Mouse (Mus musculus): Measurements from ENCODE around the gene Hgfac. TPM values are rescaled to one million over a fixed set of nuclear protein-coding genes. Genes with fewer than 3 reads are reported as not detected.

The Hgfac gene
- 1.2 TPM in 1 of 2 replicates, not detected in the other for total RNA-seq (2014; fragmentation: Nextera tagmentation)
- 0.15 TPM in 1 of 2 replicates, not detected in the other for total RNA-seq (2017)

- no peak for ATAC-seq (replicated peaks; ENCODE audit: poor library complexity, severe bottlenecking)
Observed at GRCm38 (mm10) chr5:35041268-35041829, at the start of gene Hgfac. Gene Hgfac, plus strand, starts transcription at chr5:35041509.

DNA sequence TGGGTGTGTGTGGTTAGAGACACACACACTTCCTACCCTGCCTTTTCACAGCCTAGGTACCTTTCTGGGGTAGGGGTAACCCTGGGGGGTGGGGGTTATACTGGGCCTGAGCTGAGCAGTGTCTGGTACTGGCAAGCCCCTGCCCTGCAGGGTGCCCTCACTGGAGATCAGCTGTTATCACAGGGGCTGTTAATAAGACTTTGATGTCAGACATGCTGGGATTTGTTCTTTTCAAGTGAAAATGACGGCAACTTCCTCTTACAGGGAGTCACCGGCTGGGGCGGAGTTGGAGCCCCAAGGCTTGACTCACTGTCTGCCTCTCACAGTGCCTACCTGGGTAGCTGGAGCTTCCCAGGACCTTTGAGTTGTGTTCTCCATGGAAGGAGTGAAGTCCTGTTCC, 42.6 kb upstream of the Hgfac start:
- no peak for ATAC-seq (replicated peaks; ENCODE audit: poor library complexity, severe bottlenecking)

DNA sequence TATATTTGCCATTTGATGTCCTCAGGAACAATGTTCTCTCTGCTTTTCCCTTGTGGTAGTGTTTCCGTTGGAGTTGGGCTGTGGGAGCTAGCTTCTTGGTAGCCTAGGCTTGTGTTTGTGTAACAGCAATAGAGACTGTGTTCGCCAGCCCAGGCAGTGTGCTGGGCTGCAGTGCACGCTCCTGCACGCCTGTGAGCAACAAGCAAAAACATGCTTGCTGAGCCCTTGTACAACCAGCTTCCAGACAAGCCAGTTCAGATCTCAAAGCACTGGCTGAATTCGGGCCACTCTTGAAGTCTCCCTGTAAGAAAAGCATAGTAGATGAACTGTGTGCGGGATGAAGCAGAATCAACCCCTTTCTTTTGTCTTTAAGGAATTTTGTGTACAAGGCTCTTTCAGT, 42.0 kb upstream of the Hgfac start:
- ATAC-seq (replicated peaks; ENCODE audit: poor library complexity, severe bottlenecking) = no peak

- no peak for ATAC-seq (replicated peaks; ENCODE audit: poor library complexity, severe bottlenecking)
Observed at GRCm38 (mm10) chr5:35000323-35000722, 41.0 kb upstream of the Hgfac start.

DNA sequence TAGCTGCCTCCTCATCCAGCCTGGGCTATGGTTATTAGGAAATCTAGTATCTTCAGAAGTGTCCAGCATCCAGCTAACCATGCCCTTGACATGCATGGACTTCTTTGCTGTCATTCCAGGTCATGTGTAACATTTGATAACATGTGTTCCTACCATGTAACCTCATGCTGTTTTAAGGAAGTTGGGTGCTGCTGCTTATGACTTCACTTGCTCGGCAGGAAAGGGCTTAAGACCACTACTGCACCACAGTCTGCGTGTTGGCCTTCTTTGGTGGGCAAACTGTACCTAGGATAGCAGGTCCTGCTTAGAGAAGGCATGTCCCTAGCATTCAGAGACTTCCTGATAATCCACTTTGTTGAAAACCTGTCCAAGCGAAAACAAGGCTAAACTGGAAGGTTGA, 40.2 kb upstream of the Hgfac start:
- peak; percentile 44 for ATAC-seq (replicated peaks; ENCODE audit: poor library complexity, severe bottlenecking)

DNA sequence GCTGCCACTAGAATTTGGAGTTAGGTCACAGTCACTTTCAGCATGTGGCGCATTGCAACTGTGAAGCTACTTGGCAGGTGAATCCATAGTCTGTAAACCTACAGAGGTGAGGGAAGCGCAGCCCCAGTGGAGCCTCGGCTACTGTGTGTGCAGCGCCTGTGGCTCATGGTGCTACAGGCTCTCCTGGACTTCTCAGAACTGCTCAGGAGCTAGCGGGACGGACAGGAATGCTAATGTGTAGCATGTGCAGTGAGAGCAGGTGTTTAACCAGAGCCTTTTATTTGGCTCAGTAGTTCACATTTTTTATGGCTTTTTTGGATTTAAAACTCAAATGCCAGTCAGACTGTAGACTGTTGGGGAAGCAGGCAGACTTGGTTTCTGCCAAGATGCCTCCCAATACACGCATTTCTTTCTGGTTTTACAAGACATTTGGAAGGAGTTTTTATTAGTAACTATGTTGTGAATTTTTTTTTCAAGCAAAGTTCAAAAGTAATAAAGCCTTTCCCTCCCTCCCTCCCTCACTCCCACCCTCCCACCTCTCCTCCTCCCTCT, 37.6 kb upstream of the Hgfac start:
- no peak for ATAC-seq (replicated peaks; ENCODE audit: poor library complexity, severe bottlenecking)

GRCm38 (mm10) chr5:35004769-35005168, 36.5 kb upstream of the Hgfac start:
- no peak for ATAC-seq (replicated peaks; ENCODE audit: poor library complexity, severe bottlenecking)

GRCm38 (mm10) chr5:35005659-35006058, 35.6 kb upstream of the Hgfac start:
- ATAC-seq (replicated peaks; ENCODE audit: poor library complexity, severe bottlenecking) = no peak

DNA sequence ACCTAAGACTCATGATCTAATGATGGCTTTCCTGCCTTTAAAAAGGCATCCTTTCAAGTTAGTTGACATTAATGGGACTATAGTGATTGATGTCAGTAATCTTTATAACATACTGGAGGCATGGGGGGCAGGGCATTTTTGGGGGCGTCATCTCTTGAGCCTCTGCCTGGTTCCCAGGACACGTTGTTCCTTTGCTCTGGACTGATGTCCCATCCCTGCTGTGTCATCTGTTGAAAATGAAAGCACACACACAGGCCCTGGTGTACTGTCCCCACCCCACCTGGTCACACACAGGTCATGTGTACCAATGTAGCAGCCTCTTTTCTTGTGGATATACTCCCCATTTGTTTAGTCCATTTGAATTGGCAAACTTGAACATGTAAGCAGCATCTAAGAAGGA, 34.7 kb upstream of the Hgfac start:
- no peak for ATAC-seq (replicated peaks; ENCODE audit: poor library complexity, severe bottlenecking)

DNA sequence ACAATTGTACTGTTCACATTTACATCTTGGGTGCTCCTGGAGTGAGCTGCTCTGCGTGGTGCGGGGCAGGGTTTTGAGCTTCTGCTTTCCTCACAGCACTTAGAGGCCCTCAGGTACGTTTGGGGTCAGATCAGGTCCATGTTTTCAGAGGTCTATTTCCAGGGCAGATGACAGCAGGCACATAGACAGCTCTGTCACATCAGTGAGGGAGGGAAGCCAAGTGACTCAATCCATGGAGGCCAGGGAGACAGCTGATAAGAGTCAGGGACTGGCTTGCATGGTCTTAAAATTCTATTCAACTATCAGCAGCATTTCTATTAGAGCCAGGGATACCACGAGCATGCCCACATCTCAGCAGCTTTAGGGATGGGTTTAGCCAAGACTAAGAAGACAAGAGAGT, 32.1 kb upstream of the Hgfac start:
- no peak for ATAC-seq (replicated peaks; ENCODE audit: poor library complexity, severe bottlenecking)

GRCm38 (mm10) chr5:35010656-35011055, 30.7 kb upstream of the Hgfac start:
- ATAC-seq (replicated peaks; ENCODE audit: poor library complexity, severe bottlenecking) = no peak

DNA sequence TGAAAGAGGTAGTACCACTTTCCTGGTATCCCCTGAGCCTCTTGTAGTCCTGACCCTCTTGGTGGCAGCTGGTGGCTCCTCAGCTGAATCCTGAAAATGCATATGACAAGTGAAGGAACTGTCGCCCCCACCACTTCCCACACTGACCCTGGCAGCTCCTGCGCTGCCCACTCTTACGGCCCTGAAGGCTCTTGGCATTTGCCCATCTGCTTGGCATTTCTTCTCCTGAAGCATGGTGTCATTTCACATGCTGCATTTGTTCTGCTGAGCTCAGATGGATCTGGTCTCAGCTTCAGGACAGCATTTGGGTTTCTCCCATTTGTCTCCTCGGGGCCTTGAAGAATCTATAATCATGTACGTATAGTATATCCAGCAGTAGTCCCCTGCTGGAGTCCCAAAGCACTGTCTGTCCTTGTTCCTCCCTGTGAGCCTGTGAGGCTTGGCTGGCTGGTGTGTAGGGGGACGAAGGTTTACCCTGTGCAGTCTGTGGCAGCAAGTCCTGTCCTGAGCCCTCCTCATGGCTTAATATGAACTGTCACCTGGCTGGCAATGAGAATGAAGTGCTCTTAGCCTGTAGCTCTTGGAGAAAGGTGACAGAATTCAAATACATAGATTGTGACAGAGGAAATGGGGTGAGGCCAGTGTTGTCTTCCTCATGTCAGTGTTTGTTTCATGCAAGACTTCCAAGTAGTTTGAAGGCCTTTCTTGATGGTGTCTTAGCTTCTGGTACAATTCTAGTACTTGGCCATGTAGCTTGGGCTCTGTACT, 30.0 kb upstream of the Hgfac start:
- ATAC-seq (replicated peaks; ENCODE audit: poor library complexity, severe bottlenecking) = no peak

GRCm38 (mm10) chr5:35014036-35014435, 27.3 kb upstream of the Hgfac start:
- no peak for ATAC-seq (replicated peaks; ENCODE audit: poor library complexity, severe bottlenecking)

- ATAC-seq (replicated peaks; ENCODE audit: poor library complexity, severe bottlenecking) = no peak
Observed at GRCm38 (mm10) chr5:35019673-35020300, 21.5 kb upstream of the Hgfac start.

- no peak for ATAC-seq (replicated peaks; ENCODE audit: poor library complexity, severe bottlenecking)
Observed at GRCm38 (mm10) chr5:35020410-35021241, 20.7 kb upstream of the Hgfac start.

- ATAC-seq (replicated peaks; ENCODE audit: poor library complexity, severe bottlenecking) = peak; percentile 27; the same call in 1 of the 2 replicates
Observed at GRCm38 (mm10) chr5:35024975-35025374, 16.3 kb upstream of the Hgfac start.

DNA sequence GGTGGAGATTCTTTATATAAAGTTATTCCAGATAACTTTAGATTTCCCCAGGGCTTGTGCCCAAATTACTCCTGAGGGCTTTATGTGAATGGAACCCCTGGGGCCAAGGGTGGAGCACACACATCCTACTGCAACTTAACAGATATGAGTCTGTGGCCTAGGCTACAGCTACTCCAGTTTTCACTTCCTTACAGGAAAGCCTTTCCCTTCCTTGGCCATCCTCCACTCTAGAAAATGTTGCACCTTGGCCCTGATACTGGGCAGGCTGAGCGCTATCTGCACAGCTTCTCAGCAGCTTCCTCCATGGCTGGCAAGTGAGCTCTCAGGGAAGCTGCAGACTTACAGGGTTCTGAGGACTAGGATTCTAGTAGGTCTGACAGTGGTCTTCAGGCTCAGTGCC, 12.0 kb upstream of the Hgfac start:
- no peak for ATAC-seq (replicated peaks; ENCODE audit: poor library complexity, severe bottlenecking)

DNA sequence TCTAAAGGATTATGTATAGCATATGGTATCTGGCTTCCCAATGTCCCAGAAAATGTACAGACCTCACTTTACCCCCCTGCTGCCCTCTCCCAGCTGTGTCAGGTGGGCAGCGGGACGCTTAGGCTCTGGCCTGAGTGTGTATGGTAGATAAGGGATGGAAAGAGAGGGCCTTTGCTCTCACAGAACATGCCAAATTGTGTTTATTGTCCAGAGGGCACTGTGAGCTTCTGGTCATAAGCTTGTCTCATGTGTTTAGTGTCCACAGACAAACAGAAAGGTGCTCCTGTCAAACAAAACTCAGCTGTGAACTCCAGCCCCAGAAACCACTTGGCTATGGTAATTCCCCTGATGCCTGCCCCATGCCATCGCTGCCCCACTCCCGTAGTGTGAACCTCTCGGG, 11.6 kb upstream of the Hgfac start:
- ATAC-seq (replicated peaks; ENCODE audit: poor library complexity, severe bottlenecking) = no peak

DNA sequence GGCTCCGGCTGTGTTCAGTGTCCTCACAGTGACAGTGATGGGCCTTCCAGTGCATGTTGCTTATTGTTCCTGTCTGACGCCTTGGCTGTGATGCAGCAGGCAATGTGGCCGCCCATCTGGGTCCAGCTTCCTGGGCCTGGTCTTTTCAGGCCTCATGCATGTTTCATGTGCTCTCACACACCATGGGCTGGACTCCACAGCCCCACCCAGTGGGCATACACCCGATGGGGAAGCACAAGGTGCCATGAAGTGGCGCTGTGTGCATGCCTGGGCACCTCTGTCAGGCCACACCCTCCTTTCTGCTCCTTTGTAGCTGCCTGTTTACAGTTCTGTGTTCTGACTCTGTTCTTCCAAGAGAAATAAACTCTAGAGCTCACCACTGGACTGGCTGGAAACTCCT, 8.2 kb upstream of the Hgfac start:
- 0 out of 2 replicates have a peak, but pooled peaks have one; percentile 26 for ATAC-seq (replicated peaks; ENCODE audit: poor library complexity, severe bottlenecking)

DNA sequence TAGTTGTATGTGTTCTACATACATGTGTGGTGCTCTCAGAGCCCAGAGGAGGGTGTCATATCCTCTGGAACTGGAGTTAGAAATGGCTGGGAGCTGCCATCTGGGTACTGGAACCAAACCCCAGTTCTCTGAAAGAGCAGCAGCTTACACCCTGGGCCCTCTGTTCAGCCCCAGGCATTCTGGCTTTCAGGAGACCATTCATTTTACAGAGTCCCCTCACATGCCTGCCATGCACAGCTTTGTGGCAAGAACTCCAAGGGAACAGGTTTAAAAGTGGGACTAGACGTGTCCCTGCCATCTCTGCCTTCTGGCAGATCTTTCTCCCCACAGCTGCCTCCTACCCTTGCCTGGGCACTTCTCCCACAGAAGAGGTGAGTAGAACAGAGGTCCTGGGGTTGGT, 7.7 kb upstream of the Hgfac start:
- no peak for ATAC-seq (replicated peaks; ENCODE audit: poor library complexity, severe bottlenecking)

Data from granulocyte monocyte progenitor cell, adult 5-6 weeks (primary cell).